Mouse (Mus musculus) kidney, embryonic 15.5 days (tissue): ENCODE results near the gene Ilf3. TPM values are rescaled to one million over a fixed set of nuclear protein-coding genes. Genes with fewer than 3 reads are reported as not detected.

ENCODE experiments used
- ATAC-seq: fragments of 200-750 bp; cut with Nextera tagmentation; replicated peaks from 2 replicates; pipeline ENCODE4 v1.8.0; 2017; ENCODE audit warnings: moderate TSS enrichment; ENCODE audit not compliant: low FRiP score
- H3K27ac ChIP-seq: fragments of 300-500 bp; sonication (generic); 2 replicates; pipeline ENCODE4 v1.5.1; 2015; ENCODE audit warnings: mild to moderate bottlenecking, inconsistent platforms
- H3K27me3 ChIP-seq: fragments of 300-500 bp; sonication (generic); 2 replicates; pipeline ENCODE4 v1.6.1; 2015; ENCODE audit warnings: inconsistent platforms
- H3K36me3 ChIP-seq: fragments of 300-500 bp; sonication (generic); 2 replicates; pipeline ENCODE4 v1.6.1; 2015; ENCODE audit warnings: inconsistent platforms
- H3K4me1 ChIP-seq: fragments of 300-500 bp; sonication (generic); 2 replicates; pipeline ENCODE4 v1.6.1; 2015; ENCODE audit warnings: inconsistent platforms
- H3K4me2 ChIP-seq: fragments of 300-500 bp; sonication (generic); 2 replicates; pipeline ENCODE4 v1.6.1; 2015; ENCODE audit warnings: moderate library complexity, mild to moderate bottlenecking, inconsistent platforms
- H3K4me3 ChIP-seq: fragments of 300-500 bp; sonication (generic); replicated peaks from 2 replicates; pipeline ENCODE4 v1.5.1; 2015; ENCODE audit warnings: mild to moderate bottlenecking, inconsistent platforms
- H3K9ac ChIP-seq: fragments of 300-500 bp; sonication (generic); 2 replicates; pipeline ENCODE4 v1.6.1; 2015; ENCODE audit warnings: mild to moderate bottlenecking, inconsistent platforms
- H3K9me3 ChIP-seq: fragments of 300-500 bp; sonication (generic); replicated peaks from 2 replicates; pipeline ENCODE4 v1.6.1; 2016; ENCODE audit warnings: inconsistent platforms
- WGBS: fragments of 180-500 bp; shearing (Covaris S2); methylation state at CpG from one replicate; pipeline ENCODE4 v1.1.7; 2015; ENCODE audit warnings: mixed read lengths; 5-methylcytosine and 5-hydroxymethylcytosine counted together
- polyA plus RNA-seq: library from polyadenylated mRNA; unstranded; fragments of >200 nt; fragmentation: Nextera tagmentation; extraction: Ambion mirVana; gene quantifications from 2 replicates; pipeline ENCODE4 v1.2.1, GENCODE M21; 2015

Gene Ilf3
- polyA plus RNA-seq, 1 experiment from 2014 or later = 221 TPM

DNA sequence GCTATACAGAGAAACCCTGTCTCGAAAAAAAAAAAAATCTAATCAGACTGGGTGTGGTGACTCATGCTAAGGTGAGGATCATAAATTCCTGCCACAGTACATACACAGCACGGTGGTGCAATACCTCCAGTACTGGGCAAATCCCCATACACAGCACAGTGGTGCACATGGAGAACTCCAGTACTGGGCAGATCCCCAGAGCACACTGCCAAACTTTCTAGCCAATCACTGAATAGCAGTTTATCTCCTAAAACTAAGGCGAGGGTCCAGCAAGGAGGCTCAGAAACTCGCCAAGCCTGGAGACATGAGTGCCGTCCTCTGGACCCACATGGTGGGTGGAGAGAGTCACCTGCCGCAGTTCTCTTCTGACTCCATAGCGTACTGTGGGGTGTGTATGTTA is 16.5 kb upstream of the Ilf3 start:
- no peak overlapping the region for H3K4me3 ChIP-seq
- no peak overlapping the region for H3K27ac ChIP-seq
- ATAC-seq = no peak
- H3K9ac ChIP-seq = no peak overlapping the region
- peaks cover 87% of the 10 kb centered on the region for H3K36me3 ChIP-seq
- no peaks in the 10 kb centered on the region for H3K27me3 ChIP-seq
- peaks cover 18% of the 10 kb centered on the region for H3K4me1 ChIP-seq
- H3K4me2 ChIP-seq = no peak overlapping the region
- H3K9me3 ChIP-seq = no peaks in the 10 kb centered on the region
- WGBS = 84% methylated on average over 7 of the region's 7 CpGs

DNA sequence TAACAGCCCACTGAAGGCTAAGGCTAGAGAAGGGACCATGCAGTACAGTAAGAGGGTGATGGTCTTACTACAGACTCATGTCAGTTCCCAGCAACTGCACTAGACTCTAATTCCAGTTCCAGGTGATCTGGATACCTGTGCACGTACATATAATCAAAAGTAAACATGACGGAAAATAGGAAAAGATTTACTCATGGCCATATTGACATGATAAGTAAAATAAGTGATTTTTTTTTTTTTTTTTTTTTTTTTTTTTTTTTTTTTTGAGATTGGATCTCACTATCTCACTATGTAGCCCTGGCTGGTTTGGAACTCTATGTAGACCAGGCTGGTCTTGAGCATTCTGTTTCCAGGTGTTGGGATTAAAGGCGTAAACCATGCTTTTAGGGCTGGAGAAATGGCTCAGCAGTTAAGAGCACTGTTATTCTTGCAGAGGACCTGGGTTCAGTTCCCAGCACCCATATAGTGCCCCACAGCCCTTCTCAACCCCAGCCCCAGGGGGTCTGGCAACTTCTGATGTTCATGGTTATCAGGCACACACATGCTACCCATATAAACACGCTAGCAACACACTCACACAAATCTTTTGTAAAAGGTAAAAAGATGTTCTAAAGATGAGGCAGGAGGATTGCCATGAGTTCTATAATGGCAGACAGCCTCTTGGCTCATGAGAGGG is 15.8 kb upstream of the Ilf3 start:
- Histone ChIP-seq H3K36me3 (peaks cover 83% of the 10 kb centered on the region), H3K4me2 (no peak overlapping the region), H3K4me1 (peaks cover 18% of the 10 kb centered on the region), H3K9me3 (no peaks in the 10 kb centered on the region), H3K4me3 (no peak overlapping the region), H3K9ac (no peak overlapping the region), H3K27ac (0 out of 2 replicates have a peak overlapping the region, but pooled peaks have one; percentile 18), H3K27me3 (no peaks in the 10 kb centered on the region)
- no peak for ATAC-seq
- WGBS = 93% methylated on average over 4 of the region's 4 CpGs

DNA sequence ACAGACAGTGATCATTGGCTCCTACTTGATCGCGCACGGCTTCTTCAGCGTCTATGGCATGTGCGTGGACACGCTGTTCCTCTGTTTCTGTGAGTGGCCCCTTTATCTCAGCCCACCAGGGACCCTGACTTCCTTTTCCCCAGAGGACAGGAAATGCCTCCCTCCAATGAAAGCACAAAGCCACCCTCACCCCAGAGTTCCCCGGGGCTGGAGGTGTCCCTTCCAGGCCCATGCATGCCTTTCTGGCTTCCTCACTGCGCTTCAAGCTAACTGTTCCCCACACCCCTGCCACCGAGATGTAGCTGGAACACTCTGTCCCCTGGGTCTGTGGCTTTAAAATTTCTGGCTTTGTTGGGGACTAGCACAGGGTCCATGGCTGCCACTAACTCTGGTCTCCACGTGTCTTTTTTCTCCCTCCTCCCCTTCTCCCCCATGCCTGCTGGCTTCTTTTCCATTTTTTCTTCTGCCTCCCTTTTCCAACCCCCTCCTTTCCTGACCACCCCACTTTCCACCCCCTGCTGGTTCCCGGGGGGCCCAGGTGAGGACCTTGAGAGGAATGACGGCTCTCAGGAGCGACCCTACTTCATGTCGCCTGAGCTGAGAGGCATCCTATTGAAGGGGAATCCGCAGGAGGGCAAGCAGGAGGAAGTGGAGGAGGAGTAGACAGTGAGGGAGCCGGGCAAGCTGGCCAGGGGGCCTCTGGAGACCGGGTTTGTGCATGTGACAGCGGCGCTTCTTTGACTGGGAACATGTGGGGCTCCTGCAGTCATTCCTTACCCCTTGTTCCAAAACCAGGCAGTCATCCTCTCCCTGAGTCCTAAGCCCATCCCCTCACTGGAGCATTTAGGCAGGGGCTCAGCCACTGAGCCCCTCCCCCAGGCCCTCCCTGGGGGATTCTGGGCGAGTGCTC is 15.0 kb upstream of the Ilf3 start:
- Histone ChIP-seq H3K4me1 (peaks cover 18% of the 10 kb centered on the region), H3K9ac (peak overlapping the region; percentile 3; the same call in 1 of the 2 replicates), H3K4me2 (0 out of 2 replicates have a peak overlapping the region, but pooled peaks have one; percentile 12), H3K4me3 (no peak overlapping the region), H3K9me3 (no peaks in the 10 kb centered on the region), H3K27me3 (no peaks in the 10 kb centered on the region), H3K27ac (peak overlapping the region; percentile 51), H3K36me3 (peaks cover 74% of the 10 kb centered on the region)
- WGBS = 34% methylated on average over 20 of the region's 20 CpGs
- peak; percentile 44; the same call in 1 of the 2 replicates for ATAC-seq

- peaks cover 68% of the 10 kb centered on the region for H3K36me3 ChIP-seq
- no peak overlapping the region for H3K9ac ChIP-seq
These were observed 14.3 kb upstream of the Ilf3 start for GRCm38 (mm10) chr9:21353373-21353686.

DNA sequence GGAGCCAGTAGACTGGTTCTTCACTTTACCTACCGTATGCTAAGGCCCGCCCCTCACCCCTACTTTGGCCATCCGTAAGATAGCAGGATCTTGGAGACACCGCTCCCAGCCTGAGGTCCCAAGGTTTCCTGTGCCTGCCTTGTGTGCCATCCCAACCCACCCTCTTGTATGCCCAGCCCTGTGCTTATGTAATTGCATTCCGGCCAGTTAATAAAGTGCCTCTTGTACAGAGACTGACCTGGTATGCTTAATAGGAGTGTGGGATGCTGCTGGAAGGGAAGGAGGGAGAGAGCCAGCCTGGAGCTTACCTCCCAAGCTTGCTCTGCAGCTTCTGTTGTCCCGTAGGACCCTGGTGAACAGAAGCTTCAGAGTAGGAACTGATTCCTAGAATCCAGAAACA is 12.9 kb upstream of the Ilf3 start:
- 79% methylated on average over 6 of the region's 6 CpGs for WGBS
- Histone ChIP-seq H3K9me3 (no peaks in the 10 kb centered on the region), H3K4me3 (no peak overlapping the region), H3K9ac (no peak overlapping the region), H3K36me3 (peaks cover 56% of the 10 kb centered on the region), H3K4me2 (no peak overlapping the region), H3K4me1 (peaks cover 18% of the 10 kb centered on the region), H3K27ac (no peak overlapping the region), H3K27me3 (no peaks in the 10 kb centered on the region)
- ATAC-seq = no peak

More at GRCm38 (mm10) chr9:21353373-21353686, 14.3 kb upstream of the Ilf3 start:
- Histone ChIP-seq H3K4me1 (peaks cover 18% of the 10 kb centered on the region), H3K27ac (peak overlapping the region; percentile 51), H3K27me3 (no peaks in the 10 kb centered on the region), H3K9me3 (no peaks in the 10 kb centered on the region), H3K4me2 (no peak overlapping the region), H3K4me3 (no peak overlapping the region)
- ATAC-seq = no peak
- 53% methylated on average over 2 of the region's 2 CpGs for WGBS

DNA sequence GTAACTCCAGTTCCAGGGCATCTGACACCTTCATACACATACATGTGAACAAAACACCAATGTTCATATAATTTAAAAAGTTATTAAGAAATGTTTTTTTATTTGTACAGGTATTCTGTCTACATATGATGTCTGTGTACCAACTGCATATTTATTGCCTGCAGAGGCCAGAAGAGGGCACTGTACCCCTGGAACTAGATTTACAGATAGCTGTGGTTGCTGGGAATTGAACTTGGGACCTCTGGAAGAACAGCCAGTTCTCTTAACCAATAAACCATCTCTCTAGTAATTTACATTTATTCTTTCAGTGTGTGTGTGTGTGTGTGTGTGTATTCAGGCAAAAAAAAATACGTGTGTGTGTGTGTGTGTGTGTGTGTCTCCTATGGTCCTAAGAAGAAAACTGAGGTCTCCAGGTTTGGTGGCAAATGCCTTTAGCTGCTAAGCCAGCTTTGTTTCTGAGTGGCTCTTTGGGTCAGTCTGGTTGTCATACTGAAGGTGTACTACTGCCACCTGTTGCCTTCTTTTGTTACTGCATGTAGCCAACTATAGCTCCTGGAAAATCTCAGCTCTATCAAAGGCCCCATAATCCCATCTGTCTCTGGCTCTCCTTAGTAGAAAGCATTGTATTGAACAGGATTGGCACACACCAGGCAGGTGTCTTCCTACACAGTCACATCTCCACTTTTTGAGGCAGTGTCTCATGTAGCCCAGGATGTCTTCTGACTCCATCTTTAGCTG is 10.5 kb upstream of the Ilf3 start:
- peak; percentile 44; the same call in 1 of the 2 replicates for ATAC-seq
- Histone ChIP-seq H3K9me3 (no peaks in the 10 kb centered on the region), H3K27ac (no peak overlapping the region), H3K4me1 (peaks cover 15% of the 10 kb centered on the region), H3K9ac (no peak overlapping the region), H3K4me3 (no peak overlapping the region), H3K36me3 (peaks cover 36% of the 10 kb centered on the region), H3K4me2 (no peak overlapping the region), H3K27me3 (peaks cover 13% of the 10 kb centered on the region)
- WGBS = 0% methylated on average over 1 of the region's 1 CpGs

GRCm38 (mm10) chr9:21366541-21367220 is 990 bp upstream of the Ilf3 start:
- Histone ChIP-seq H3K27ac (peak overlapping the region; percentile 93), H3K4me2 (peak overlapping the region; percentile 70), H3K36me3 (peaks cover 3% of the 10 kb centered on the region), H3K9me3 (no peaks in the 10 kb centered on the region), H3K9ac (peak overlapping the region; percentile 50; the same call in 1 of the 2 replicates), H3K27me3 (peaks cover 5% of the 10 kb centered on the region), H3K4me1 (peaks cover 30% of the 10 kb centered on the region), H3K4me3 (peak overlapping the region; percentile 67)
- WGBS = 34% methylated on average over 14 of the region's 14 CpGs
- 0 out of 2 replicates have a peak, but pooled peaks have one; percentile 1 for ATAC-seq

DNA sequence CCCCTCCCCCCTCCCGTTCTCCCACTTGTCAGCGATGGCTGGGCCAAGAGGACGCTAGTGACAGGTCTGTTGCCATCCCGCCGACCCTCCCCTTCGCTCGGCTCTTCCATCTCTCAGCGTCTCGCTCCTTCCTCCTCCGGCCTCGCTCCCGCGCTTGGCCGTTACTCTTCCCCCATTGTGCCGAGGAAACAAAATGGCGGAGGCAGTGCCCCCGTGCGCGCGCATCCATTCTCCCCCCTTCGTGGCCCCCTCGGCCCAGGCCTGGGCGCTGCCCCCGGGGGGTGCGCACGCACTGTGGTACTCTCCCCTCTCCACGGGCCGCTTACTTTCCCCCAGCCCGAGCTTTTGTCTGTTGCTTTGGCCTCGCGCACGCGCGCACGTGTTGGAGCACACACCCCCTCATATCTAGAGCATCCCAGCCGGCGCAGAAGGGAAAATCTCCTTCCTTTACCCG is 487 bp downstream of the Ilf3 start:
- peak overlapping the region; percentile 75 for H3K9ac ChIP-seq
- WGBS = under 1% methylated on average over 38 of the region's 38 CpGs
- peak overlapping the region; percentile 93 for H3K27ac ChIP-seq
- peak overlapping the region; percentile 70 for H3K4me2 ChIP-seq
- peak; percentile 72 for ATAC-seq
- H3K4me3 ChIP-seq = peak overlapping the region; percentile 67
- no peaks in the 10 kb centered on the region for H3K9me3 ChIP-seq
- peaks cover 18% of the 10 kb centered on the region for H3K36me3 ChIP-seq
- peaks cover 30% of the 10 kb centered on the region for H3K4me1 ChIP-seq
- H3K27me3 ChIP-seq = no peaks in the 10 kb centered on the region

DNA sequence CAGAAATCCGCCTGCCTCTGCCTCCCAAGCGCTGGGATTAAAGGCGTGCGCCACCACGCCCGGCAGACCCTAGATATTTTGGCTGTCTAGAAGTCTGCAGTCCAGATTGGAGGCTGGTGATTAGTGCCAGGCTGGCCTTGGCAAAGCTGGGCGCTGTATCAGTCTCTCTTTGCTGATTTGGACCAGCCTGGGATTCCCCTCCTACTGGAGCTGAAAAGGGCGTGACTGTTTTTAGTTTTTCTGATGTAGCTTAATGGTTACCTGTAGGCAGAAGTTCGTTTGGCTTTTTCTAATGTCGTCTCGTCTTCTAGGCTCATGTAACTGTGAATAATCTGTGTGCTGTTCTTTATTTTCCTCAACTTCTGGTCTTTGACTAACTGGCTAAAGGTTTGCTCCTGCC is 1.4 kb downstream of the Ilf3 start:
- H3K4me1 ChIP-seq = peaks cover 30% of the 10 kb centered on the region
- peaks cover 22% of the 10 kb centered on the region for H3K36me3 ChIP-seq
- 52% methylated on average over 11 of the region's 11 CpGs for WGBS
- H3K9ac ChIP-seq = peak overlapping the region; percentile 75
- peak overlapping the region; percentile 67 for H3K4me3 ChIP-seq
- peak overlapping the region; percentile 70 for H3K4me2 ChIP-seq
- ATAC-seq = no peak
- no peaks in the 10 kb centered on the region for H3K9me3 ChIP-seq
- no peaks in the 10 kb centered on the region for H3K27me3 ChIP-seq
- no peak overlapping the region for H3K27ac ChIP-seq

DNA sequence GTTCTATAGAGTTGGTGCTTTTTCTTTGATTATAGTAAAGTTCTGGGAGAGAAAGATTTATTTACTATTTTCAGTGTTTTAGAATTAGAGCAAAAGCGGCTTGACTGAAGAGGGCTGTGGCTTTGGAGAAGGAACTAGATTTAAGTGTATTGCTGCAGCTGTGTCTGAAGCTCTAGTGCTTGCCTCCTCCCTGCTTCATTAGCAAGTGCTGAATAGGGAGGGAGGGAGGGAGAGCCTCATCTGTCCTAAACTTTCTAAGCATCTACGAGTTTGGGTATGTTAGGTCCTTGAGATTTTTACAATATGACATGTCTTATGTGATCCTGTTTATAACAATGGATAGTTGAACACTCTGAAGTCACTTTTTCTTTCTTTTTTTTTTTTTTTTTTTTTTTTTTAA is 3.2 kb downstream of the Ilf3 start:
- Histone ChIP-seq H3K4me2 (peak overlapping the region; percentile 21; the same call in 1 of the 2 replicates), H3K36me3 (peaks cover 32% of the 10 kb centered on the region), H3K9ac (no peak overlapping the region), H3K27ac (no peak overlapping the region), H3K27me3 (no peaks in the 10 kb centered on the region), H3K4me1 (peaks cover 30% of the 10 kb centered on the region), H3K9me3 (no peaks in the 10 kb centered on the region), H3K4me3 (no peak overlapping the region)
- WGBS = 85% methylated on average over 2 of the region's 2 CpGs
- no peak for ATAC-seq

DNA sequence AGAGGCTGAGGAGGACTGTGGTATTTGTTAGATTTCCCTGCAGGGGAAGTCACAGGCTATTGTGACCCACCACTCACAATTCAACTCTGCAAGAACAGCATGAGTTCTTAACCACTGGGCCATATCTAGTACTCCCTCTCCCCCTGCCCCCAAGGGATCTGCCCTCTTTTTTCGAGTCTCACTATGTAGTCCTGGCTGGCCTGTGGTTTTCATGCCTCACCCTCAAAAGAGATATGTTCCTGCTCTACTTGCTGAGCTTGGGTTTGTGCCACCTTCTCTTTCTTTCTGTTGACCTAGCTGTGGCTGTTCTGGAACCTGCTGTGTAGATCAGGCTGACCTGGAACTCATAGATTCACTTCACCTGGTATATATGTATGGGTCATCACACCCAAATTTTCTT is 4.8 kb downstream of the Ilf3 start:
- Histone ChIP-seq H3K9ac (no peak overlapping the region), H3K4me2 (no peak overlapping the region), H3K27me3 (no peaks in the 10 kb centered on the region), H3K4me1 (peaks cover 24% of the 10 kb centered on the region), H3K4me3 (no peak overlapping the region), H3K36me3 (peaks cover 44% of the 10 kb centered on the region), H3K9me3 (no peaks in the 10 kb centered on the region), H3K27ac (no peak overlapping the region)
- 52% methylated on average over 1 of the region's 1 CpGs for WGBS
- ATAC-seq = no peak
